Mouse (Mus musculus) forebrain, embryonic 10.5 days (tissue): Measurements from ENCODE around the gene Olfr180. TPM values are rescaled to one million over a fixed set of nuclear protein-coding genes. Genes with fewer than 3 reads are reported as not detected.

Source experiments
- DNase-seq: peaks from one replicate; pipeline ENCODE4 v3.0.0-alpha.2; 2017; ENCODE audit warnings: low spot score; ENCODE audit errors: extremely low spot score
- H3K27ac ChIP-seq: fragments of 300-500 bp; sonication (generic); 2 replicates; pipeline ENCODE4 v1.5.1; 2016; ENCODE audit warnings: mild to moderate bottlenecking
- H3K27me3 ChIP-seq: fragments of 300-500 bp; sonication (generic); 2 replicates; pipeline ENCODE4 v1.6.1; 2016; ENCODE audit warnings: mild to moderate bottlenecking; ENCODE audit not compliant: poor library complexity, severe bottlenecking
- H3K36me3 ChIP-seq: fragments of 300-500 bp; sonication (generic); replicated peaks from 2 replicates; pipeline ENCODE4 v1.6.1; 2016; ENCODE audit warnings: mild to moderate bottlenecking, moderate library complexity
- H3K4me1 ChIP-seq: fragments of 300-500 bp; sonication (generic); 2 replicates; pipeline ENCODE4 v1.6.1; 2016
- H3K4me3 ChIP-seq: fragments of 300-500 bp; sonication (generic); 2 replicates; pipeline ENCODE4 v1.5.1; 2016; ENCODE audit warnings: mild to moderate bottlenecking, moderate library complexity
- H3K9me3 ChIP-seq: fragments of 300-500 bp; sonication (generic); 2 replicates; pipeline ENCODE4 v1.6.1; 2016; ENCODE audit warnings: mild to moderate bottlenecking, moderate library complexity
- WGBS: fragments of 180-500 bp; shearing (Covaris S2); methylation state at CpG from one replicate; pipeline ENCODE4 v1.1.7; 2016; 5-methylcytosine and 5-hydroxymethylcytosine counted together
- polyA plus RNA-seq: library from polyadenylated mRNA; unstranded; fragments of >200 nt; fragmentation: Nextera tagmentation; extraction: Ambion mirVana; gene quantifications from 2 replicates; pipeline ENCODE4 v1.2.1, GENCODE M21; 2016

The Olfr180 gene
- not detected in 2 replicates for polyA plus RNA-seq

DNA sequence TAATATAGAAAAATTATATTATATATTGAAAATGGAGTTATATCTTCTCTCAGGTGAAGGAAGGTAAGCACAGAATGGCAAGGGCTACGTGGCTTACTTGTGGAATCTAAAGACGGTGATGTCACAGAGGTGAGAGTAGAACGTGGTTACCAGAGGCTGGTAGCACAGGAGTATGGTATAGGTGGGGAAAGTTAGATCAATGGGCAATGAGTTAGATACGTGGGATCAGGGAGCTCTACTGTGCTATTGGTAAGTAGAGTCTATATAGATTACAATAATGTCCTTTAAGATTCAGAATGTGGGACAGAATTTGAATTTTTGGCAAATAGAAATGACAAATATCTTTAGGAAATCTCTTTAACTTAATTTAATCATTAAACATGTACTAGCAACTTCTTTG lies at the start of gene Olfr180:
Gene Olfr180 (minus strand): TSS at position 101 of the 400 bp plus-strand sequence.
- WGBS, result 87% methylated on average over 4 of the region's 4 CpGs
- Histone ChIP-seq H3K27ac (no peak within 1 kb of the TSS), H3K4me1 (no peaks in the 10 kb centered on the region), H3K4me3 (no peak within 1 kb of the TSS), H3K36me3 (no peaks in the 10 kb centered on the region), H3K27me3 (no peaks in the 10 kb centered on the region), H3K9me3 (peaks cover 6% of the 10 kb centered on the region)
- no peak for DNase-seq

DNA sequence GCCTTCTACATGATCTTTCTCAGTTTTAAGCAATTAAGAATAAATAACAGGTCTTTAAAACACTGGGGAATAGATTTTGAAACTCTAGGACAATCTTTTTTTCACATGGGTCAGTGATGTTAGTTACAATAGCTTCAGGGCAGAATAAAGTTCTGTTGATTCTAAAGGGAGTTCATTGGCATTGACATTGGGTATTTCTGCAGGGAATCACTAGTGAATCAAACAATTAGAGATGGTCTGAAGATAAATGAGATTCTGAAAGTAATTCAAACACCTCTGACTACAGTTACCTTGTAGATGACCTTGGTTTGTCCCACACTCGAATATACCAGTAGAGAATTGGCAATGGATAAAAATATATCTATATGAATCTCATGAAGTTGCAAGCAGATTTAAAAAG lies 537 bp downstream of the Olfr180 start, which contains the start of gene Olfr181:
Gene Olfr181 (minus strand): TSS at position 101 of the 400 bp plus-strand sequence.
- H3K36me3 ChIP-seq, result no peaks in the 10 kb centered on the region
- H3K27ac ChIP-seq, result no peak within 1 kb of the TSS
- H3K4me3 ChIP-seq, result no peak within 1 kb of the TSS
- H3K9me3 ChIP-seq, result peaks cover 6% of the 10 kb centered on the region
- DNase-seq, result no peak
- no peaks in the 10 kb centered on the region for H3K27me3 ChIP-seq
- no peaks in the 10 kb centered on the region for H3K4me1 ChIP-seq
- WGBS, result 70% methylated on average over 1 of the region's 1 CpGs

DNA sequence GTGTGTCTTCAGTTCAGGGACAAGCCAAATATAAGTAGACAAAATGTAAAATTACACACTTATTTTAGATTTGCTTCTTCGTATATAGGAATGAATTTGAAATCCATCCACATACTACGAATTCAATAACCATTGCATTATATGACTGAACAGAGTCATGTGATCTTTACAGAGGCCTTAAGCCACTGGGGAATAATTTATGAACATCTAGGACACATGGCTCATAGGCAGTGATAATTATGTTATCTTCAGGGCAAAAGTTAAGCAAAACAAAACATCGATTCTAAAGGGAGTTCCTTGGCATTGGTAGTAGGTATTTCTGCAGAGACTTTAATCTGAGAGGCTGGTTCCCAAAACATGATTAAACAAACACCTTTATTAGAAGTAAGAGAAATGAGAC lies 37.2 kb downstream of the Olfr180 start, which contains the start of gene Olfr178:
Gene Olfr178 (minus strand): TSS at position 101 of the 400 bp plus-strand sequence.
- Histone ChIP-seq H3K4me1 (no peaks in the 10 kb centered on the region), H3K4me3 (no peak within 1 kb of the TSS), H3K9me3 (0 out of 2 replicates have a peak, but pooled peaks cover 5% of the 10 kb centered on the region), H3K27ac (no peak within 1 kb of the TSS), H3K27me3 (no peaks in the 10 kb centered on the region), H3K36me3 (no peaks in the 10 kb centered on the region)
- WGBS, result 93% methylated on average over 3 of the region's 3 CpGs
- no peak for DNase-seq

DNA sequence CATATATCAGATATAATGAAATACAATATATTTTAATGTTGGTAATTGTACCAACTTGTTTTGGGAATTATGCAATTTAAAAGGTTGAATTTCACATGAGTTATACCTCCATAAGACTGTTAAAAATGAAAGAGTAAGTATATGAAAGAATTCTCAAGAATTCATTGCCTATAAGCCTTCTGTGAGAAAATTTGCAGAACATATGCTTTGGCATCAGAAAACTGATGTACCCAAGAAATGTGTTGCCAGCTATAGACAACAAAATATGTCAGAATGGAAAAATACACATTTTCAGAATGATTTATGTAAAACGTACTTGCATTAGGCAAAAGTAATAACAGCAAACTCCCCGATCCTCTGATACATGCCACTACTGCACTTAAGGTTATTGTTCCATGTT lies 44.8 kb downstream of the Olfr180 start:
- Histone ChIP-seq H3K4me1 (no peaks in the 10 kb centered on the region), H3K27me3 (no peaks in the 10 kb centered on the region), H3K9me3 (peaks cover 6% of the 10 kb centered on the region), H3K4me3 (no peak overlapping the region), H3K36me3 (no peaks in the 10 kb centered on the region), H3K27ac (no peak overlapping the region)
- no peak for DNase-seq
- 96% methylated on average over 2 of the region's 2 CpGs for WGBS

DNA sequence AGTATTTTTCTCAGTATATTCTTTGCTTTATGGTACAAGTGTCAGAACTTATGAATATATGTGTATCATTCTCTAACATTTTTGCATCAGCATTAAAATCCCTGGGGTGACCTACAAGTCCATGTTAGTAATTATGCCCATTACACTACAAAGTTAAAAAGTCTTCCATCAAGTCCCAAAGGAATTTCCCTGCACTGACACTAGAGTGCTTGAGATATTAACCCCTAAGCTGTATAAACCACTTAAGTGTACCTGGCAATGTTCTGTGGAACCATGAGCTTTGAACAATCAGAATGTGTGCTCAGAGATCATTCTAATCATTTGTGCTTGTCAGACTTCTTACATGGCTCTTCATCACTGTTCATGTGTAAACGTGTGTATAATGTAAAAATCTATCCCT lies 54.5 kb downstream of the Olfr180 start, which contains the start of gene Olfr177:
Gene Olfr177 (minus strand): TSS at position 101 of the 400 bp plus-strand sequence.
- H3K9me3 ChIP-seq, result no peaks in the 10 kb centered on the region
- no peaks in the 10 kb centered on the region for H3K36me3 ChIP-seq
- DNase-seq, result no peak
- no peaks in the 10 kb centered on the region for H3K4me1 ChIP-seq
- H3K27ac ChIP-seq, result no peak within 1 kb of the TSS
- no peak within 1 kb of the TSS for H3K4me3 ChIP-seq
- 63% methylated on average over 1 of the region's 1 CpGs for WGBS
- H3K27me3 ChIP-seq, result no peaks in the 10 kb centered on the region

Other genes starting within 250 kb of the Olfr180 start
- not detected in 2 replicates for gene Gpr15, start 210.3 kb downstream of the Olfr180 start, polyA plus RNA-seq
- gene Cldnd1, start 201.5 kb downstream of the Olfr180 start, polyA plus RNA-seq, result 91.0 and 106 TPM in 2 replicates
- not detected in 2 replicates for gene Olfr172, start 166.2 kb downstream of the Olfr180 start, polyA plus RNA-seq
- not detected in 2 replicates for gene Olfr173, start 129.1 kb downstream of the Olfr180 start, polyA plus RNA-seq
- gene Olfr175-ps1, start 102.6 kb downstream of the Olfr180 start, polyA plus RNA-seq, result not detected in 2 replicates
- not detected in 2 replicates for gene Olfr177, start 54.6 kb downstream of the Olfr180 start, polyA plus RNA-seq
- not detected in 2 replicates for gene Olfr178, start 37.3 kb downstream of the Olfr180 start, polyA plus RNA-seq
- not detected in 2 replicates for gene Olfr181, start 637 bp downstream of the Olfr180 start, polyA plus RNA-seq
- gene Olfr183, start 66.0 kb upstream of the Olfr180 start, polyA plus RNA-seq, result not detected in 2 replicates
- gene Olfr186, start 100.9 kb upstream of the Olfr180 start, polyA plus RNA-seq, result not detected in 2 replicates
- gene Olfr187, start 110.4 kb upstream of the Olfr180 start, polyA plus RNA-seq, result not detected in 2 replicates
- not detected in 2 replicates for gene Olfr190, start 148.6 kb upstream of the Olfr180 start, polyA plus RNA-seq
- gene Olfr191, start 160.4 kb upstream of the Olfr180 start, polyA plus RNA-seq, result not detected in 2 replicates
- not detected in 2 replicates for gene Olfr193, start 182.5 kb upstream of the Olfr180 start, polyA plus RNA-seq
- not detected in 2 replicates for gene Olfr194, start 191.7 kb upstream of the Olfr180 start, polyA plus RNA-seq
- not detected in 2 replicates for gene Olfr195, start 217.7 kb upstream of the Olfr180 start, polyA plus RNA-seq
- not detected in 2 replicates for gene Olfr196, start 241.1 kb upstream of the Olfr180 start, polyA plus RNA-seq